Mouse (Mus musculus) ES-E14 (cell line): ENCODE measurements around the gene Arl6ip1. TPM values are rescaled to one million over a fixed set of nuclear protein-coding genes. Genes with fewer than 3 reads are reported as not detected.
"Not testable (repeated sequence)": the region's sequence is repeated elsewhere in the genome, so short reads cannot be mapped to it uniquely, and the experiment has no call there.

Experiments used
- DNase-seq: peaks from one replicate; pipeline ENCODE4 v3.0.0-alpha.2; 2013; ENCODE audit warnings: low read depth, low spot score
- H3K27ac ChIP-seq: 2 replicates; pipeline ENCODE4 v1.5.1; 2012; ENCODE audit warnings: low read depth, mild to moderate bottlenecking, low read length, moderate library complexity, mixed read lengths; ENCODE audit not compliant: poor library complexity, insufficient read depth, severe bottlenecking
- H3K36me3 ChIP-seq: 2 replicates; pipeline ENCODE4 v1.6.1; 2012; ENCODE audit warnings: mild to moderate bottlenecking, low read length, moderate library complexity, mixed read lengths; ENCODE audit not compliant: control insufficient read depth, poor library complexity, insufficient read depth, severe bottlenecking
- H3K4me1 ChIP-seq, 2 experiments: fragments of 150-350 bp in 1 of 2; sonication (generic) in 1 of 2; 2 replicates each; pipeline ENCODE4 v1.6.1; 2012; ENCODE audit warnings: low read length in 2 of 2, mild to moderate bottlenecking in 1 of 2, mixed read lengths in 1 of 2; ENCODE audit not compliant: control insufficient read depth in 2 of 2, insufficient read depth in 2 of 2, poor library complexity in 1 of 2
- H3K4me3 ChIP-seq, 2 experiments: fragments of 150-350 bp in 1 of 2; sonication (generic) in 1 of 2; 2 replicates each; pipeline ENCODE4 v1.5.1; 2012; ENCODE audit warnings: low read length in 2 of 2, low read depth in 1 of 2, mild to moderate bottlenecking in 1 of 2, mixed read lengths in 1 of 2; ENCODE audit not compliant: insufficient read depth in 1 of 2, poor library complexity in 1 of 2, severe bottlenecking in 1 of 2
- H3K9ac ChIP-seq: 2 replicates; pipeline ENCODE4 v1.6.1; 2012; ENCODE audit warnings: low read depth, mild to moderate bottlenecking, low read length, mixed read lengths; ENCODE audit not compliant: poor library complexity, insufficient read depth, severe bottlenecking
- H3K9me3 ChIP-seq: fragments of 150-350 bp; sonication (generic); 2 replicates; pipeline ENCODE4 v1.6.1; 2012; ENCODE audit warnings: low read depth, mild to moderate bottlenecking, low read length; ENCODE audit not compliant: control insufficient read depth, insufficient read depth
- CHD2 ChIP-seq: IDR thresholded peaks from 2 replicates; pipeline ENCODE4 v1.6.1; 2014; ENCODE audit warnings: mild to moderate bottlenecking, low read depth, low read length, inconsistent platforms
- HCFC1 ChIP-seq: IDR thresholded peaks from 2 replicates; pipeline ENCODE4 v1.6.1; 2012; ENCODE audit warnings: low read length, inconsistent platforms, borderline replicate concordance; ENCODE audit not compliant: insufficient read depth
- MAFK ChIP-seq: IDR thresholded peaks from 2 replicates; pipeline ENCODE4 v1.6.1; 2014; ENCODE audit warnings: mild to moderate bottlenecking, low read depth, low read length, inconsistent platforms; ENCODE audit not compliant: insufficient read depth
- ZC3H11A ChIP-seq: IDR thresholded peaks from 2 replicates; pipeline ENCODE4 v1.6.1; 2012; ENCODE audit warnings: low read depth, mild to moderate bottlenecking, inconsistent platforms, low read length, borderline replicate concordance
- ZNF384 ChIP-seq: IDR thresholded peaks from 2 replicates; pipeline ENCODE4 v1.6.1; 2012; ENCODE audit warnings: low read depth, low read length, inconsistent platforms
- in situ Hi-C, 2 experiments: fragments of 600-800 bp; cut with MboI; formaldehyde crosslinking; loops; one replicate each; pipeline ENCODE4 v1.15.1; 2025; ENCODE audit warnings: low sequenced_read_pairs in 2 of 2, inconsistent platforms in 1 of 2; ENCODE audit not compliant: unreplicated experiment in 2 of 2
- total RNA-seq: library from RNA; depleted of rRNA; stranded (reverse); fragments of 300-350 nt; gene quantifications from 2 replicates; pipeline ENCODE4 v1.2.3, GENCODE M21; 2012; rRNA removed

Arl6ip1 gene
- total RNA-seq, result 609 and 926 TPM in 2 replicates

DNA sequence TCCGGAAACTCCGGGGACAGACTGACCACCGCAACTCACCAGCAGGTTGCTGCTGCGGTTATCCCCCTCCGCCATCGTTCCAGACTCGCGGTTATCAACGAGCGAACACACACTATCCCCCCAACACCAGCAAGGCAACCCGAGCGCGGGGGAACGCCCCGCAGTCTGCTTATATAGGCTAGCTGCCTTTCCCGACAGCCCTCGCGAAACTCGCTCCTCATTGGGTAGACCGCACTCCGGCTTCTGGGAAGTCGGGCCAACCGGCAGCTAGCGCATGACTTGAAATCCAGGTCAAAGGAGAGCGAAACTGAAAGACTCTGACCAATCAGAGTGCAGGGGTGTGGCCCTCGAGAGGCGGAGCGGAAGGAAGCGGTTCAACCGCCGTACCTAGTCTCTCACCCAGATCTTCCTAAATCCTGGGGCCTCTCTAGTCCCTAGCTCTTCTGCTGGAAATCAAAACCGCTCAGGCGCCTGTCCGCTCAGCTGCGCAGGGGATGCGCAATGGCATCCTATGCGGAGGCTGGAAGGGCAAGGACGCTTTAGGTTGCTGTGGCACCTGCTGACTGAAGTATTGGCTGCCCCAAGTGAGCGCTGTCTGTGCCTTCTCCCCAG is at the start of gene Arl6ip1:
Gene Arl6ip1 (minus strand): TSS at position 233 of the 612 bp plus-strand sequence.
- peaks cover 12% of the 10 kb centered on the region for H3K36me3 ChIP-seq
- H3K9ac ChIP-seq, result peak within 1 kb of the TSS; percentile 98
- TF ChIP-seq ZNF384 (no peak), MAFK (no peak), CHD2 (no peak), ZC3H11A (peak; percentile 8; the same call in 1 of the 2 replicates), HCFC1 (0 out of 2 replicates have a peak, but pooled peaks have one; percentile 27)
- peak within 1 kb of the TSS; percentile 94 for H3K27ac ChIP-seq
- H3K4me3 ChIP-seq, result peak within 1 kb of the TSS; percentile 84 to 98
- in situ Hi-C loops, result no loop called here
- peaks cover 2 to 11% of the 10 kb centered on the region in 2 experiments for H3K4me1 ChIP-seq
- H3K9me3 ChIP-seq, result no peaks in the 10 kb centered on the region
- peak; percentile 95 for DNase-seq

DNA sequence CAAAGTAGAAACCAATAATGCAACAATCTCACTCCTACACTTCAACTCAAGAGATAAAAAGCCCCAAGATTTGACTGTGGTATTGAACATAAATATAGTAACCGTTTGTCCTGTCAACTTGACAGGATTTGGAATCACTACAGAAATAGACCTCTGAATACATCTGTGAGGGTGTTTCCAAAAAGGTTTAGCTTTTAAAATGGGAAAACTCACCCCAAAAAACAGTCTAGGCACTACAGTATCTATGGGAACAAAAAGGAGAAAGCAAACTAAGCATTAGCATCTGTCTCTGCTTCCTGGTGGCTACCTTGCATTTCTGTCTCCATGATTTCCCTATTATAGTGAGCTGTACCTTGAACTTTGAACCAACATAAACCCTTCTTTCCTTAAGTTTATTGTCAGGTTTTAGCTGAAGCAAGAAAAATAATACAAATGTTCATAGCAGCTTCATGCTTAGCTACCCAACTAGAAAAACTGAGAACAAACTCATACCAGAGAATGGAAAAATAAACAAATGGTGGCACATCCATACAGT is 46.4 kb upstream of the Arl6ip1 start:
- H3K9ac ChIP-seq, result no peak overlapping the region
- in situ Hi-C loops, result no loop called here
- H3K36me3 ChIP-seq, result peaks cover 8% of the 10 kb centered on the region
- H3K4me1 ChIP-seq, result peaks cover 2% of the 10 kb centered on the region in 2 experiments; a peak in 2 of 4 replicates
- no peaks in the 10 kb centered on the region for H3K9me3 ChIP-seq
- no peak for DNase-seq
- no peak overlapping the region for H3K27ac ChIP-seq
- no peak for TF ChIP-seq ZC3H11A
- TF ChIP-seq MAFK, result no peak
- H3K4me3 ChIP-seq, result no peak overlapping the region

DNA sequence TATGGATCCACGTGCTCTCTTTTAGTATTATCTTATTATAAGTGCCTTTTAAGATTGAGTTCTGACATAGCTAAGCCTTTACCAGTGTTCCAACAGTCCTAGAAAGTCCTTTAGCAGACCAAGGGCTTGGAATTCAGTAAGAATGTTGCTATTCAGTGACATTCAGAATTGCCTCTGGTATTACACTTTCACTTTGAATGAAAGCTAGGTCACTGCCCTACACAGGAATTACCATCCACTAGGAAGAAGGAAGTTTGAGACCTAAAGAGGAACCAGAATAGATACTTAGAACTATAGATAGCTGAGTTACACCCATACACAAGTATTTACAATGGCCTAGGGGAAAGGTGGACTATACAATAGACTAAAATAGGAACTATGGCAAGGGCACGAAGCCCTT is 40.7 kb upstream of the Arl6ip1 start:
- H3K36me3 ChIP-seq, result peaks cover 16% of the 10 kb centered on the region
- H3K4me3 ChIP-seq, H3K9ac ChIP-seq, in situ Hi-C loops, DNase-seq, H3K9me3 ChIP-seq: not testable (repeated sequence)
- peak overlapping the region; percentile 85 for H3K27ac ChIP-seq
- H3K4me1 ChIP-seq, result peaks cover 7 to 13% of the 10 kb centered on the region in 2 experiments; a peak in 3 of 4 replicates

DNA sequence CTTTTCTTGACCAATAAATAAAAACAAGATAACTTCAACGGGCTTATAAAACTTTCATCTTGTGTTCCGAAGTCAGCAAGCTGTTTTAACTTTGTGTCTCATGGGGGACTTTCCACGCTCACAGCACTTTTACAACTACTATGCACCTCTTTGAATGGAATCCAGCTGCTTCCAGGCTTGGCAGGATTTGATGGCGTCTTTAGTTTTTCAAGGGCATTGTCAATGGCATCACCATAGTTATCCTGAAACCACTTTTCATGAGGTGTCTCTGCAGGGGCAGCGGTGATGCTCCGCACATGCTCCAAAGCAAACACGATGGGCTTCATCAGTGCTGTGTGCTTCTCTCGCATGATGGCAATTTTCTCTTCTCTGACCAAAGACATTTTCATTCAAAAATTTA is 33.5 kb upstream of the Arl6ip1 start:
- TF ChIP-seq MAFK (no peak), ZNF384 (no peak), HCFC1 (no peak), CHD2 (no peak), ZC3H11A (no peak)
- in situ Hi-C loops, result no loop called here
- H3K36me3 ChIP-seq, result peaks cover 18% of the 10 kb centered on the region

DNA sequence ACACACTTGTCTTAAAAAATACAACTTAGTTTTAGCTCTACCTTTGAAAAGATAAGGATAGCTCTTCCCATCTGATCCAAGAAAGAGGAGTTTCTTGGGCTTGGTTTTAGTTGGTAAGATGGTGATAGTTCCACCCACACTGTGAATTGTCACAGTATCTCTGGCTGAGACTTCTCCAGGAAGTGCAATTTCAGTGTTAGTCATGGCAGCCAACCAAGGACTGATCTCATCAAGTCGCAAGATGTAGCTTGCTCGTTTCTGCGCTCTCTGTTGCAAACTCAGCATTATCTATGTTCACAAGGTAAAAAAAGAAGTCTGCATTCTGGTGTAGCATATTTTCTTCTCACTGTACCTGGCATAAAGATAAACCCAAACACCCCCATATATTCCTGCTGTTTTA is 30.7 kb upstream of the Arl6ip1 start:
- no peak for DNase-seq
- Histone ChIP-seq H3K9me3 (no peaks in the 10 kb centered on the region), H3K4me1 (no peaks in the 10 kb centered on the region), H3K36me3 (peaks cover 12% of the 10 kb centered on the region), H3K27ac (no peak overlapping the region), H3K9ac (no peak overlapping the region), H3K4me3 (no peak overlapping the region)
- in situ Hi-C loops, result no loop called here
- TF ChIP-seq ZC3H11A (no peak), CHD2 (no peak), ZNF384 (no peak), MAFK (no peak), HCFC1 (no peak)

More for the DNA sequence above, 33.5 kb upstream of the Arl6ip1 start:
- DNase-seq, result no peak
- H3K4me1 ChIP-seq, result no peaks in the 10 kb centered on the region
- no peak overlapping the region for H3K4me3 ChIP-seq
- no peaks in the 10 kb centered on the region for H3K9me3 ChIP-seq
- H3K9ac ChIP-seq, result no peak overlapping the region
- no peak overlapping the region for H3K27ac ChIP-seq
